Mouse (Mus musculus): ENCODE results near the gene Hdac4.

Gene Hdac4

DNA sequence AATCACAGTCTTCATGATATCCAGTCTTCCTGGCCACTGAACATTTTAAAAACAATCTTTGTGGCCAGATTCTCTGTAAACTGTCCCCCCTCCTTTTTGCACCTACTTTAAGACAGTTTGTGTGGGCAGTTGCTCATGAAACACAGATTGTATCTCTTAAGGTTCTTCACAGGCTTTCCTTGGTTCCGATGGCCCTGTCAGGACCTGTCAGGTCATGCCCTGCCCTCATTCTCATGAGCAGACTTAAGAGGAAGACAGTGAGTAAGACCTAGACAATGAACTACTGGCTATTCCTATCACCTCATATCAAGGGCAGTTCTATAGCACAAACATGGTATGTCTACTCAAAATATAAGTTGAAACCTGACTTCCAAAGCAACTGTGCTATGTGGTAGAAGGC is 135.9 kb downstream of the Hdac4 start:
- DNase-seq (ENCODE audit: low spot score), result no peak

DNA sequence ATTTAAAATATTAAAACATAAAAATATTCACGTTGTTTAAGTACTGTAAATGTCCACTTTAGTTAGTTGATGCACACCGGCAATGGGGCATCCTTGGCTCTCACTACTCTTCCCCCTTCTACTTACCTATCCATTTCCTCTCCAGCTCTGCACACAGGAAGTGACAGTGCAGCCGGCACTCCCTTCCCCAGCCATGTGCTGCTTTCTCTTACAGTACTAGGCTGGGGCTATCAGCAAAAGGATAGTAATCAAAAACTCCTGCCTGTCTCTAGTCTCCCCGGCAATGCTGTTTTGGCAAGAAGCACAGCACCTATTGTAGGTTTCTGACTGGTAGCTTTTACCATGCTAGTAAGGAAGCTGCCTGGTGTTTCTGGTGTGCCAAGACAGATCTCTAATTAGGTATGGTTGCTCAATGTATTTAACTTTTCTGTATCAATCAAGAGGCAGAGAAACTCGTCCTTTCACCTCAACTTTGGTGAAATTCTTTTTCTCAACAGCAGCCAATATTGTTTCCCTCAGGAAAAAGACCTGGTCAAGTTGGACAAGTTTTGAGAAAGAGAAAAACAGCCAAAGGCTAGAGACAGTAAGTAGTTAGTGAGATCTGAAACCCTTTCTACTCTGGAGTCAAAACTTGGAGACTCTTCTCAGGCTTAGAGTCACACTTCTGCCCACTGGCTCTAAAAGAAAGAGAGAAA is 136.6 kb downstream of the Hdac4 start:
- DNase-seq (ENCODE audit: low spot score), result peak; percentile 82

DNA sequence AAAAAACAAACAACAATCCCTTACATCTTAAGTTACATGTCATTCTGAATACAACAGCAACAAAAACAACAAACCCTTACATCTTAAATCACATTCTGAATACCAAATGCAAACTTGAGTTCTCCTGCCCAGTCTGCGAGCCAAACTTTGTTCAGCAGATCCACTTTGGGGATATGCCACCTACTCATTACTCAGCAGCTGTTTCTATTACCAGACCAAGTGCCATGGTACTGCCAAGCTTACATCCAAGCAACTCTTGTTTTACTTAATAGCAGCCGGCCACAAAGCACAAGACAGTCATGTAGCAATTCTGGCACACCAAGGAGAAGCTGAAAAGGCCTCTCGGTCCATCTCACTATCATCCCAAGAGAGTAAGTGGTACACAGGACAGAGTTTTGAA is 138.4 kb downstream of the Hdac4 start:
- DNase-seq (ENCODE audit: low spot score), result no peak

DNA sequence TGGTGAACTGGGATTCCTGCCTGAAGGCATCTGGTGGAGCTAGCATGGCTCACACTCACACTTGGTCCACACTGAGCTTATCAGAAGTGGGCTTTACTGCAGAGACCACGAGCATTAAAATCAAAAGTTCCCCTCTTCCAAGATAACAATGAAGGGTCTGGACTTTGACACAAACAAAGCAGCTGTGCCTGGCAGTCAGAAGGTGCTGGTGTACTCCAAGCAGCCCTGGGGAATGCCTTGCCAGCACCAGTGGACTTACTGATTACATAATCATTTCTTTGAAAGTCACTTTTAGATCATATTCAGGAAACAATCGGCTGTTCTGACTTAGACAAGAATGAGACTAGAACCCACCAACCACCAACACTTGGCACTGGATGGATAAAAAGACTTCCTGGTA is 140.3 kb downstream of the Hdac4 start:
- DNase-seq (ENCODE audit: low spot score), result no peak

DNA sequence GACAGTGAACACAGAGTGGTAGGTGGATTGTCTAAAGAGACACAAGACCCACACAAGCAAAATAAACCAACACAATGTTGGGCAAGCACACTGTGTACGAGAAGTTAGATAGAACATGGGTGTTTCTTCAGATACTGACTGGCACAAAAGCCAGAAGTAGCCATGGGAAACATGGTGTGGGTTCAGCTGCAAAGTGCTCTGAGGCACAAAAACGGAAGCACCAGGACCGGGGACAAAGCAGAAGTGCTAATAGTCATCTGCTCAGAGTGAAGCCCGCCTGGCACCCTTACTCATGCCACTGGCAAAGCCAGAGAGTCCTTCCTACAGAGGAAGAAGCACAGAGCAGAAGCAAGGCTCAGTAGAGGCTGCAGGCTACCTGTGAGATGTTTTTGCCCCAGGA is 143.3 kb downstream of the Hdac4 start:
- DNase-seq (ENCODE audit: low spot score), result no peak

DNA sequence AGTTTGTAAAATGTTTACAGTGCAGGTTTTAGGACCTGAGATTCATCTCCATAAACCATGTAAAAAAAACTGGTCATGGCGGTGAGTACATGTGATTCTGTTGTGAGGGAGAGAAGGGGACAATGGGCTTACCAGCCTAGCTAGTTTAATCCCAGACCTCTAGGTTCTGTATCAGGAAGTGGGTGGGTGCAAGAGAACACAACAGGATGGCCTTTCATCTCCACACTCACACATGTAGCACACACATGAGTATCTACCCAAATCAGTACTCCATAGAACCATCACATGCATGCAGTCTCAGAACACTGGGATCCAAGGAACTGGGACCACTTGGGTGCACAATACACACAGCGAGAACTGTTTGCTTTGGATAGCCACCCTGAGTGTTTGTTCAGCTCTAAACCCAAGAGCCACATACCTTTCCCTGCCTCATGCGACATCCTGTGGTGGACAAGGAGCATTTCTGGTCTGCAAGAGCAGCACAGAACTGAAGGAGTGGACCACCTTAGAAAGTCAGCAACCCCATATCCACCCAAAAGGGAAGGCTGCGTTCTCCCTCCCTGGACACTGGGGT is 143.9 kb downstream of the Hdac4 start:
- DNase-seq (ENCODE audit: low spot score), result peak; percentile 49

DNA sequence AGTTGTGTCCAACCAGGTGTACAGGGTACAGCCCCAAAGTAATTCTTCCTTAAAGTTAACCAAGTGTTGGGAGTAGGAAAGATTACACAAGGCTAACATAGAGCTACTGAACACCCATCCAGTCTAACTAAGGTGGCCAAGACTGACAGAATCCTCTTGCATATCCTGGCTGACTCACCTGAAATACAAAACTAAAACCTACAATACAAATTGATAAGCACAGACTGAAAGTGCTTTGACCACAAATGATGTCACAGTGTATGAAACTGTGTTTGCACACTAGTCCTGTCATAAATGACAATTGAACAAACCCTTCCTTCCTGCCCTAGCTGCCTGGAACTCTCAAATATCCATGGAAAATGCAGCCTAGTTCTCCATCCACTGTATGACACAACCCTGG is 144.5 kb downstream of the Hdac4 start:
- DNase-seq (ENCODE audit: low spot score), result peak; percentile 38

DNA sequence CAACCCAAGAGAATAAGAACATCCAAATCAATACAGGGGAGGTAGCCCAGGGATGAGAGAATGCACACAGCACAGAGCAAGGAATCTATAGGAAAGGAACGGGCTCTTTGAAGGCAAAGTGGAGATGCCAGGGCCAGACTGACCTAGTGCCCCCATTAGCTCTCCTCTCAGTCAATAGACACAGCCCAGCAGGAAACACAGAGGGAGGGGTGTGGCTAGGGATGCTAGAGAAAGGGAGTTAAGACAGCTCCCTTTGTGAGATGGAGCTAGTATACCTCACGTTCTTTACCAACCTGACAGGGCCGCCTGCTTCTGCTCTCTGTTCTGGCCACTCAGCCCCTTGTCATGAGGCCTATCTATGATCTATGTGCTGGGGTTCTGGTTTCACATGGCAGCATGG is 144.9 kb downstream of the Hdac4 start:
- DNase-seq (ENCODE audit: low spot score), result no peak

DNA sequence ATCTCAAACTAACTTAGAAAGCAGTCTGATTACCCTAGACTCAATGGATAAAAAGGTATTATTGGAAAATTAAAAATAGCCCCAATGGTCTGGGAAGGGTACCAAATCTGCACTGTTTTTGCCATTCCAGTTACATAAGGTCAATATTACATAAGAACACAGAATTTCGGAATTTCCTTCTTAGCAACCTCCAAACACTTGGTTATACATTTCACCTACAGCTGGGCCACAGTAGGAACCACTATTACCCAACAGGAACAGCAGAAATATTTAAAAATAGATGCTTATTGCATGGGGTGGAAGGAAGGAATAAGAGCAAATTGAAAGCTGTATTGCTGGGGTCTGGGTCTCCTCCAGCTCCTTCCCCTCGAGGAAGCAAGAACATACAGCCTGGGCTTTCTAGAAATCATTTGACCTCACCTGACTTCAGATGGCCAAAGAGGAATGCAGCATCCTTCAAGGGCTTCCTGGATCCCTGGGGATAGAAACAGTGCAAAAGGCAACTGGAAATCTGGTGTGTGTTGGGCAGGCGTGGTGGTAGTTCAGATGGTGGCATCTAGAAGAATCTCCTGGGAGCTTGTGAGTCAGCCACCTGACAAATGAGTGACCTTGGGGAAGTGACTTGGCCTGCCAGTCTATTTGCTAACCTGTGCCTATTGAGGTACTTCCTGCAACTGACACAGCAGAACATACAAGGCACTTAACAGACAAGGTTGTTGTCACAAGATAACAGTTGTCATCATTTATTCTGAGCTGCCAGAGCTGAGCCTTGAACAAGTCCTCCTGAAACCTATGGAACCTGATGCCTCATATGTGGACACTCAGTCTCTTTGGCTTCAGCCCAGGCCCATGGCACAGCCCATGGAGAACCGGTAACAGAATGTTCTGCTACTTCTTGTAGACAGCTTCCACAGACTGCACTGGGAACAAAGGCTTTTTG is 146.8 kb downstream of the Hdac4 start:
- no peak for DNase-seq (ENCODE audit: low spot score)

DNA sequence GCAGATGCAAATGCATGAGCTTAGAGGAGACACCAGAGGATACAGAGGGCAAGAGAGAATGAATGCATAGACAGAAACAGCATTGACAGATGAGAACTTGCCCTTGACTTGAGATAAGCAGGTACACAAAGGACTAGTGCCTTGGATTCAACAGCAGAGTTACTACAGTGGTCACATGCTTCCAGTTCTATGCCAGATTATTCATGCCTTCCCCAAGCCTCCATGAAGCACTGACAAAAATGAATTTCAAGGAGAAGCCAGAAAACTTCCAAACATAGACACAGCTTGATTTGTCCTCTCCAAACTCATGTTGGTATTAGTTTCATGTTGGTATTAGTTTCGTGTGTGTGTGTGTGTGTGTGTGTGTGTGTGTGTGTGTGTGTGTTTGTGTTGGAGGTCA is 149.8 kb downstream of the Hdac4 start:
- DNase-seq (ENCODE audit: low spot score), result no peak

DNA sequence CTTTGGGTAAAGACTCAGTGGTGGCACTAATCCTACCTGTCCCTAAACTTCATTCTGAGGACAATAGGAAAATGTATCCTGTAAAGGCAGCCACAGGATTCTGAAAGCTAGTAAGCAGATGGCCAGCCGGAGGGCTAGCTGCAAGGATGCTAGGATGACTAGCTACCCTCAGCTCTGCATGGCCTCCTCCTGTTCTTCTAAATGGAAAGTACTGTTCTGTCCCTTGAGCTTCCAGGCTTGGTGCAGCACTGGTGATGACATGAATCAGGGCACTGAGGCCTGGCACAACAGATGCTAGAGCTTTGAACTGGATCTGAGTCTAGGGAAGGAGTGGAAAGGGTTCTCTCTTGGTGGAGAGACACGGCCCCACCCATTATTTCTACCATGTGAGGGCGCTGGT is 150.6 kb downstream of the Hdac4 start:
- DNase-seq (ENCODE audit: low spot score), result no peak

DNA sequence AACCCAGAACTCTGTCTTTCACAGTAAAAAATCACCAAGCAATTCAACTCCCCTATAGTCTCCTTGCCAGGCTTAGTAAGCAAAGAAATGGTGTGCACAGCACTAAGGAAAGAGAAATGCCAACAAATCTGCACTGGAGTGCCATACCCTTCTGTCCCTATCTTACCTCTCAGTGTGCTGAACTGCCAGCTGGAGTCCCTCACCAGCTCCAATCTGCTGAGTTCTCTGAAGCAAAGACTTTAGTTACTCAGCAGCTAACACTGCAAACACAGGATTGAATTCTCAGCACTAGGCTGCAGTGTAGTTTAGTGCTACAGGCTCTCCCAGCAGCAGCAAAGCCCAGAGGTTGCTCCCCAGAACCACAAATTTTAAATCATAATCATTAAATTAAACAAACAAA is 151.5 kb downstream of the Hdac4 start:
- no peak for DNase-seq (ENCODE audit: low spot score)

DNA sequence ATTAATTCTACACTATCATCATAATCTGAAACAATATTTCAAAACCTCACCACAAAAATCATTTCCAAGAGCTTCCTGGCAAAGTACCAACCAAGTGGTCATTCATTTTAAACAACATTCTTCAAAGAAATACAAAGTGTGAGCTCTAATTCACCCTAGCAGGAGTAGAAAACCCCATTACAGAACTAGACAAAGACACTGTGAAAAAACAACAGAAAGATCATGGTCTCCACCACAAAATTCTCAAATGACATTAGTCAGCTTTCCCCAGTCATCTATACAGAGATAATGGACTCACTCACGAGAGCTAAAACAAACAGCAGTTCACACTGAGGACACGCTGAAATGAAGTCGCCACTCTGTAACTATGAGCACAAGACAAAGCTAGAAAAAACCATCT is 153.4 kb downstream of the Hdac4 start:
- DNase-seq (ENCODE audit: low spot score), result no peak

DNA sequence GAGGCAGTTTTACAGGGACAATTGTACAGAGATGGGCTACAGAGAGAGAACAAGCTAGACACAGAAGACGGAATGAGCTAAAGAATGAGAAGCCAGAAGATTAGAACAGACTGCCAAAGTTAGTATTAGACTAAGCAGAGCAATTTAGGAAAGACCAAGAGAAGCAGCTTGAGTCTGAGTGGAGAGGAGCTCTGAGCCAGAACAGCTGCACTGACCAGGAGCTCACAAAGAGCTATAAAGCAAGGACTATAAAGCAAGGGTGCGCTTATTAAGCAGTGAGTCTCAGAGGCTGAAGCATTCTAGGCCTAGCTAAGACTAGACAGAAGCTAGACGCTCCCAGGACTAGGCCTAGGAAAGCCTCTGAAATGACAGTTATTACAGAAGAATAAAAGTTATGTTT is 154.2 kb downstream of the Hdac4 start:
- no peak for DNase-seq (ENCODE audit: low spot score)

DNA sequence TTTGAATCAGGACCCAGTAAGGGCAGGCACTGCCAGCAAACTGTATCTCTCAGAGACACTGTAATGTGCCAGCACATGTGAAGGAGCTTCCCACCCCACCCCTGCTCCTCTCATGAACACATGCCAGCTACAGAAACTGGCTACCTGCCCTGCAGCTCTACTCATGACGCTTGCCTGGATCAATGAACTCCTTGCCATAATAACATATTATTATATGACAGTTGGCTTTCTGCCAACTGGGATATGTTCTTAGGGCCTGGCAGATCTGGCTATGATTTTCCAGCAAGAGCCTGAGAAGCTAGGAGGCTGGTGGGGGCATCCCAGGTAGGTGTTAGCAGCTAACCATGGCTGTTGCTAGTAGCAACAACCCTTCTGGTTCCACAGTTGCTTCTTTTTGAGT is 156.8 kb downstream of the Hdac4 start:
- DNase-seq (ENCODE audit: low spot score), result no peak

DNA sequence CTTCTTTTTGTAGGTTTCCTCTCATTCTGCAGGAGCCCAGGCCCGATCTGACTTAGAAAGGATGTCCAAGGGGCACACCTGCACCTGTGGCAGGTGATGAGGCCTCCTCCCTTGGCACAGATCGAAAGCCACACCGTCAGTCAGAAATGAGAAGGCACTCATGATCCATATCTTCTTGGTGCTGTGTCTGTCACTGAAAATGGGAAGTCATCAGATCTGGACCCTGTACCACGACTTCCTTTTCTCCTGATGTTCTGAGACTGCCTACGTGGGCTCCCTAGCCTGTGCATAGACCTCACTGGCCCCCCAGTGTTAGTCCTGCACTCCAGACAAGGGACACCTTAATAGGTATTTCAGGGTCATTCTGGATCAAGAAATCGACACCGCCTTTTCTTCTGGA is 158.5 kb downstream of the Hdac4 start:
- DNase-seq (ENCODE audit: low spot score), result no peak

DNA sequence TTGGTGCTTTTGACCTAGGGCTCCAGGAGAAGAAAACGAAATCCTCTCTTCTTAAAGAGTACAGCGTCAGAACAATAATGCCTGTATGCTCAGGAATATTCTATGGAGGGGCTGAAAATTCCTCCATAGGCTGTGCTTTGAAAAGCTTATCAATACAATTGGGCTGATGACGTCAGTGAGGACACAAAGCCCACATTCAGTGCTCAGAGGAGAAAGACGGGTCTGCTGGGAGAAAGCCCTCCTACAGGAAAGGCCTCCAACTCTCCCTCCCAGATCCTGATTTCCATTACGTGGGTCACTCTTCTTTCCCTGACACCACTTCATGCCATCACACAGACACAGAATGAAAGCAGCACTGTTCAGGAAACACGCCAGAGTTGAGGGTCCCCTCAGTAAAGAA is 159.7 kb downstream of the Hdac4 start:
- no peak for DNase-seq (ENCODE audit: low spot score)

DNA sequence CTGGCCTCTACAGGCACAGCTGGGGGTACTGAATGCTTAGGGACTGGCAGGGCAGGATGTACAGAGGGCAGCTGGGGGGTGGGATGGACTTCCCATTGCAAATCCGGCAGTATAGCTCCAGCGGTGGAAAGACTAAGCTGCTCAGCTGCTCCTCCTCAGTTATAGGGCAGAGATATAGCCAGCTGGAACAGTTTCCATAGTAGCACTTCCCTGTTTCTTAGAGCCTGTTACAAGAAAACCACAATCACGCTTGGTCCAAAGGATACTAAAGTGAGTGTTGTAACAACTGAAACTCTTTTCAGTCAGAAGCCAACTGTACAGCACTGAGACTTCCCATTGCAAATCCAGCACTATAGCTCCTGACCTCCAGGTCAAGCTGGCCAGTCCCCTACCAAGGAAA is 161.3 kb downstream of the Hdac4 start:
- DNase-seq (ENCODE audit: low spot score), result no peak

DNA sequence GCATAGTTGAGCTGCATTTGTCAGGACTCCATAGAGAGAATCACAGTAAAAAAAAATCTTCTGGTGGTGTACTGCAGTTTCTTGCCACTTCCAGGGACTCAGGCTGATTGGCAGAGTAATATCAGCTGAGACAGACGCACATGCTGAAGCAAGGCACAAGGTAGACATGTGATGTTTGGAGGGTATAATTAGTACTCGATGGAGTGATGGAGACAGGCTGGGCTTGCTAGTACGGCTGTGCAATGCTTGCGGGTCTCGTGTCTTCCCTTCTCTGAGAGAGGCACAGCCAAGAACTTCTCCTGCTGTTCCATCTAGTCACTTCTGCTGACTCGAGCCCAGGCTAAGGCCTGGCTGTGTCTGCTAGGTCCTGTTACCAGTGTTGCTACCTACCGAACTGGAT is 162.0 kb downstream of the Hdac4 start:
- DNase-seq (ENCODE audit: low spot score), result no peak

DNA sequence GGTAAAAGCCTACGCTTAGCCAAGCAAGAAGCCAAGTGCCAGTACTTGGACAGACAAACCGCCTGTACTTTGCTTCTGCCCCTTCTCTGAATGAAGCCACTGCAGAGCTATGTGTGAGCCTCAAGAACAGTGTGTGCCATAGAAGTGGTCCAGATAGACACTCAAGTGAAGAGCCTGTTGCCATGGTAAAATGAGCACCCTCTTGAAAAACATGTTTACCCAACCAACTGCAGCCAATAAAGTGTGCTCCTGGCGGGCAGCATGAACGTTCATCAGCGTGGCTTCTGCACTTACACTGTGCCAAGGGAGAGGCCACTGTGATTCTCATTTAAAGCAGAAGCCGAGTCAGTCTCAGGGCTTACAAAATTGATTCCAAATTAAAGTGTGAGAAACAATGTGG is 165.0 kb downstream of the Hdac4 start:
- no peak for DNase-seq (ENCODE audit: low spot score)

DNA sequence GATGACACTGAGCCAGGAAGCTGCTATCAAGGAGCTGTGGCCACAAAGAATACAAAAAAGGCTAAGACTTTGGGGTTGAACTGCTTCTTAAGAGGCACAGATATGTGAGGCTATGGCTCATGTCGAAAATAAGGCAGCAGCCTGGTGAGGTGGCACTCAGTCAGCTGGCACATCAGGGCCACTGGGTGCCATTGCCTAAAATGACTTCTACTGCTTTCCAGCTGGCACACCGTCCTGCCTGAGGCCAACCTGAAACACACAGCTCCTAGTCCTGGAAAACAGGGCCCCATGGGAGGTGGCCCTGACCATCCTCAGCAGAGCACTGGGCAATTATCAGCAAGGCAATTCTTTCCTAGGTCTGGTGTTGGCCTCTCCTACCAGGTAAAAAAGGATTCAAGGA is 167.3 kb downstream of the Hdac4 start:
- DNase-seq (ENCODE audit: low spot score), result no peak

DNA sequence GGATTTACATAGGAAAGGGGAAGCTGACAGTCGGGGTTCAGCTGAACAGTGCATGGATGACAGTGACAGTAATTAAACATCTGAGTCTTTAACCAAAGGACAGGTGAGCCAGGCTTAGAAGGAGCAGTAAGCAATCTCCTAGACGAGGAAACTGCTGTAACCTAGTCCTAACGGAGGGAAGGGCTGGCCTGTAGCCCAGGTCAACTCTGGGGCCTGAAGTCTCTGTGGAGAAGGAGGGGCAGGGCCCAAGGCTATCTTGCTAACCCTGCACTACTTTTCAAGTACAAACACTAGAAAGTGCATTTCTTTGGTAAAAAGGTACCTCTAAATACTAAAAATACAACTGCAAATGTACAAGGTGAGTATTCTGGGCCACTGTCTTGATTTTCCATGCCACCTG is 169.1 kb downstream of the Hdac4 start:
- no peak for DNase-seq (ENCODE audit: low spot score)

DNA sequence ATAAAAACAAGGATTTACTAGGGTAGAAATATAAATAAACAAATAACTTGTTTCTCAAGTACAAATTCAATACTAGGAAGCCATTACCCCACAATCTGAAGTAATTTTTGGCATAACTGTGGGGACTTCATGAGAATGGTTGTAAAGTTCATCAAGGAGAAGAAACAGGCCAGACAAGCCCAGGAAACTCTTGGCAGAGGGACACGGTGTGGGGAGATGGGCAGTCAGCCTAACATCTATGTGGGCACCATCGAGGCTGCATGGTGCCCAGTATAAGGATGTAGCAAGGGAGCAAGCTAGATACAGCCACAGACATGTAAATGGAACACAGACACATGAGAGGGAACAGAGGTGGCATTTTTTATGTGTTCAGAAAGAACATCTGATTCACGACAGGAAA is 171.6 kb downstream of the Hdac4 start:
- DNase-seq (ENCODE audit: low spot score), result no peak
